Mouse (Mus musculus) frontal cortex, postnatal 14 days (tissue): Measurements from ENCODE around the gene Slk.
"Not testable (repeated sequence)": the region's sequence is repeated elsewhere in the genome, so short reads cannot be mapped to it uniquely, and the experiment has no call there.

Experiments used
- DNase-seq, 2 experiments: peaks; one replicate each; pipeline ENCODE4 v3.0.0; 2022; ENCODE audit warnings: low spot score in 2 of 2

The Slk gene

DNA sequence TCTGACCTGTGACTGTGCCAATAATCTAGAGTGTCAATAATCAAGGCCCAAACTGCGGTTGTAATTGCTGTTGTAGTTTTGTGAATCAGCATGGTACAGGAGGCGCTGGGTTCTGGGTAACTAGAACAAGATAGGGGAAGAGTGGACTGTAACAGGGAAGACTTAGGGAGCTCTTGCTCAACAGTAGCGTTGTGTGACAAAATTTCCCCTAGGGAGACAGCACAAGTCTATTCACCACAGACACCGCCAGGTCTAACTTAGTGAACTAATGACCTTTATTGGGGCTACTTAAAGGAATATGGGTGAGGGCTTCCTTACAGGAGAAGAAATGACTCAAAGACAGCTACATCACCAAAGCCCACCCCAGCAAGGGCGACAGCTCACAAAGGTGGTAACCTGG lies 9.4 kb upstream of the Slk start:
- no peak for DNase-seq

DNA sequence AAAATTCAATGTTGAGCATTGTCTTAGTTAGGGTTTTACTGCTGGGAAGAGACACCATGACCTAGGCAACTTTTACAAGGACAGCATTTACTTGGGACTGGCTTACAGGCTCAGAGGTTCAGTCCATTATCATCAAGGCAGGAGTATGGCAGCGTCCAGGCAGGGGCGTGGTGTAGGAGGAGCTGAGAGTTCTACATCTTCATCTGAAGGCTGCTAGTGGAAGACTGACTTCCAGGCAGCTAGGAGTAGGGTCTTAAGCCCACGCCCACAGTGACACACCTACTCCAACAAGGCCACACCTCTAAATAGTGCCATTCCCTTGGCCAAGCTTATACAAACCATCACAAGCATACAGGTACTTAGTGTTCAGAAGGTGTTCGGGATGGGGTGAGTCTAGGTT lies 7.5 kb upstream of the Slk start:
- not testable (repeated sequence) for DNase-seq

DNA sequence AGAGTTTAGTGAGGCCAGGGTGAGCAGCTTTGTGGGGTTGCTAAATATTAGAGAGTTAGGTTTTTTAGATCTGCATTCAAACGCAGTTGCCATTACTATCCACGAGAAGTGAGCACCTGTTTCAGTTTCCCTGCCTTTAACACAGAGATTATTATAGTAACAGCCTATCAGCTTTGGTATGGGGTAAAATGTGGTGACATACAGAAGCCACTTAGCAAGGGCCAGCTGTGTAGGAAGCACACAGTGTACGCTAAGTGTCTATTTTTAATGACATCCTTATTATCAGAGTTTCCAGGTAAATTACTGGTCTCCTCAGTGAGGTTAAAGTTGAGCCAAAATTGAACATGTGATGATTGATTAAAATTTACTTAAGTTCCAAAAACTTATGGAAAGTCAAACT lies 5.8 kb upstream of the Slk start:
- no peak for DNase-seq

DNA sequence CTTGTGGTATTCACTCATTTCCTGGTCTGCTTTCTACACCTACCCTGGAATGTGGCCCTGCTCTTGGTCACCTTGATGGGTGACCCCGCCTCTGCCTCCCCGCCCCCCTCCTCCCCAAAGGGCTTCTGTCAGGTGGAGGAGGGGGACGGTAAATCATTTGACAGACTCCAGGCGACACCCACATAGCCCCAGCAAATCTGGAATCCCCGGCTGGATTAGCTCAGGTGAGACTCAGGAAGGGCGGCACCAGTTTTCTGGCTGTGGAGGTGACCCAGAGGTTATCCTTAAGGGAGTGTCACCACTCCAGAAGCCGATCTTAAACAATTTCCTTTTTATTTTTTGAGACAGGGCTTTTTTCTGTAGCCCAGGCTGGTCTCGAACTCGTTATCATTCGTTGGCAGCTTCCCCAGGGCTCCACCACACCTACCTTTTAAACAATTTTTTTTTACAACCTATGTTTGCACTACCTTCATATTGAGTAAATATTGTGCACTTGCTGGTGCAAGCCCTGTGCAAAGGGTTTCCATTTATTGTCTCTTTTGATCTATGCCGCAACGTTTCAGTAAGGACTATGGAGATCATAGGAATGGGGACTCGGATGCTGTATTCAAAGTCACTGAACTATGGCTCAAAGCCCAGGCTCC lies 775 bp upstream of the Slk start:
- DNase-seq: no peak

DNA sequence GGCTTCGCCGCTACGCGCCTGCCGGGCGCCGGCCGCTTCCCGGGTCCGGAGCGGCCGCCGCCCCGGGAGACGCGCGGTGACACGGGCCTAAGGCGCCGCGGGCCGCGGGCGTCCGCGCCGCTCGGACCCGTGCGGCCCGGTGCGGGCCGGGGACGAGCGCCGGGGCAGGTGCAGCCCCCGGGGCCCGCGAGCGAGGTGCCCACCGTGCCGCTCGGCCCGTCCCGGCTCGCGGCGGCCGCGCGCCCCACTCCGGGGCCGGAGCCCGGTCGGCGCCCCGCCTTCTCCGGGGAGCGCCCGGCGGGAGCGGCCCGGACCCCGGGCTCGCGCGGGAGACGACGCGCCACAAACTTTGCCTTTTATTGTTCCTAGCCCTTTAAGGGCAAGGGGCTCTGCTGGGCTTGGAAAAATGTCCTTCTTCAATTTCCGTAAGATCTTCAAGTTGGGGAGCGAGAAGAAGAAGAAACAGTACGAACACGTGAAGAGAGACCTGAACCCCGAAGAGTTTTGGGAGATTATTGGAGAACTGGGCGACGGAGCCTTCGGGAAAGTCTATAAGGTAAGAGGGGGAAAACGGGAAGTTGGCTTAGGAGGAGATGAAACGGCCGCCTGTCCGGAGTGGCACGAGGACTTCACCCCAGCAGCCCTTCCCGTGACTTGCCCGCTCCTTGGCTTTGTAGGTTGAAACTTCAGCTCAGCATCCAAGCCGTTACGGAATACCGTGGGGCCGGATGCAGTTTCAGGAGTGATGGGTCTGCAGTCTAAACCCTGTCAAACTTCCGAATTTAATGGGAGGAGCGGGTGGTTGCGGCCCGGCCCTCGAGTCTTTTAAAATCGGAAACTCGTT lies 532 bp downstream of the Slk start:
- no peak for DNase-seq

DNA sequence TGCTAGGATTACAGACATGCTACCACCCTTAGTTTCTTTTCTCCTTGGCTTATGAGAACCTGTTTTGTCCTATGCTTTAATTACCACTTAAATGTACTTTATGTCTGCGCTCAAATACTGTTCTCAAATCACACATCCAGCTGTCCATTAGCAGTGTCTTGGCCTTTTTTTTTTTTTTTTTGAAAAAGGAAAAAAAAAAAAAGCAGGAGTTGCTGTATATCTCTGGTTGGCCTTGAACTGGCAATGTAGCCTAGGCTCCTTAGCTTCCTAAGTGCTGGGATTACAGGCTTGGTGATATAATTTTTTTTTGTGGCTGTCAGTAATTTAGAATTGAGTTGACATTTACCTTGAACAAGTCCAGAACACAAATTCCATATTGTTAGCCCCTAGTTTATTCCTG lies 6.3 kb downstream of the Slk start:
- DNase-seq: no peak

DNA sequence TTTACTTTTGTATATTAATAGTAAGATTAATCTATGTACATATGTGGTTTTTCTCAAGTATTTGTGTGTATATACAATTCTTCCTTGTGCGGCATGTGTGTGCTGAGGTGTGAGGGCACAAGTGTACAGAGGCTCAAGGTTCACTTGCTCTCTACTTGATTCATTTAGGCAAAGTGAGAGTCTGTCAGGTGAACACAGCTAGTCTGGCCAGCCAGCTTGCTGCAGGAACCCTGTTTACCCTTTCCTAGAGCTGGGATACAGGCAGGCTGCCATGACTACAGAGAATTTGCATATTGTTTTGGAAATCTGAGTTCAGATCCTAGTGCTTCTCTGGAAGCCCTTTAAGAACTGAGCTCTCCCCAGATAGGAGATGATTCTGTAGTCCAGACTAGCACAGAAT lies 7.5 kb downstream of the Slk start:
- no peak for DNase-seq

DNA sequence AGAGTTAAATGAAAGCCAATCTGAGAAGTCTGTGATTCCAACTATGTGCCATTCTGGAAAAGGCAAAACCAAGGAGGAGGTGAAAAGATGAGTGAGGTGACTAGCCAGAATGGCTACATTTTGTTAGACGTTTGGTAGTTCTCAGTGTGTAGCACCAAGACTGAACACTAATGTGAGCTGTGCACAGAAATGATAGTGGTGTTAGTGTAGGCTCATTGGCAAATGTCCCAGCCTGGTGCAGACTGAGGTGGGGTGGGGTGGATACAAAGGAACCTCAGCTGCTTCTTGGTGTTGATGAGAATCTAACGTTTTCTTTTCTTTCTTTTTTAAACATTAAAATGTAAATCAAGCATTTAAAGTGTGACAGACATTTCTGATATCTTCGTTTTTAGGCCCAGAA lies 29.0 kb downstream of the Slk start:
- DNase-seq: no peak

DNA sequence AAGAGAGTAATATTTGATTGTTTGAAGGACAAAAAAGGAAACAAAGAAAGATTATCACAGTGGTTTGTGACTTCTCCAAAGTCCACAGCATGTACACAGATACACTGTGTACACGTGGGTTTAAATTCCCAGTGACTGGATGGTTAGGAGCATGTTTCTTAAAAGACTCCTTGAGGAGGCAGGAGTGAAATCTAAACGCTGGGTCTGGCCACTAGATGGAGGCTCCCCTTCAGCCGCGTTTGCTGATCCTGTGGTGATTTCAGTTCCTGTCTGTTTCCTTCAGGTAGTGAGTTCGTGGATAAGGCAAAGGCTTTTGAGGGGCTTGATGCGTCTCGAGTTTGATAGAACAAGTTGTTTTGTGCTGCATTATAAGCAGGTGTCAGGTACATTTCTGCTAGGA lies 34.0 kb downstream of the Slk start:
- no peak for DNase-seq

DNA sequence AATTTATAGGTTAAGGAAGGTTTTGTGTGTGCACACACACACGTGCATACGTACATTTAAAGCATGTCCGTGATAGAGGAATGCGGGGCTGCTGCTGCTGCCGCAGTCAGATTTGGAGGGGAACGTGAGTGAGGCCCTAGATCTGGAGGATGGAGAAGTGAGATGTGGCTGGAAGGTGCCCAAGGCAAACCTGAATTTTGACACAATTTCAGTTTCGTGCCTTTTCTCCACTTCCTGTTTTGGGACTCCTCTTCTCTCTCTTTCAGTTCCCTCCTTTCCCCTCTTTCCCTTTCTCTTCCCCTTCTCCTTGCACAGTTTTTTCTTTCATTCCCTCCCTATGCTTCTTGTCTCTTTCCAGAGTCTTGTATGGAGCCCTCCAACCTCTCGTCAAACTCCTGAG lies 42.0 kb downstream of the Slk start:
- no peak for DNase-seq

DNA sequence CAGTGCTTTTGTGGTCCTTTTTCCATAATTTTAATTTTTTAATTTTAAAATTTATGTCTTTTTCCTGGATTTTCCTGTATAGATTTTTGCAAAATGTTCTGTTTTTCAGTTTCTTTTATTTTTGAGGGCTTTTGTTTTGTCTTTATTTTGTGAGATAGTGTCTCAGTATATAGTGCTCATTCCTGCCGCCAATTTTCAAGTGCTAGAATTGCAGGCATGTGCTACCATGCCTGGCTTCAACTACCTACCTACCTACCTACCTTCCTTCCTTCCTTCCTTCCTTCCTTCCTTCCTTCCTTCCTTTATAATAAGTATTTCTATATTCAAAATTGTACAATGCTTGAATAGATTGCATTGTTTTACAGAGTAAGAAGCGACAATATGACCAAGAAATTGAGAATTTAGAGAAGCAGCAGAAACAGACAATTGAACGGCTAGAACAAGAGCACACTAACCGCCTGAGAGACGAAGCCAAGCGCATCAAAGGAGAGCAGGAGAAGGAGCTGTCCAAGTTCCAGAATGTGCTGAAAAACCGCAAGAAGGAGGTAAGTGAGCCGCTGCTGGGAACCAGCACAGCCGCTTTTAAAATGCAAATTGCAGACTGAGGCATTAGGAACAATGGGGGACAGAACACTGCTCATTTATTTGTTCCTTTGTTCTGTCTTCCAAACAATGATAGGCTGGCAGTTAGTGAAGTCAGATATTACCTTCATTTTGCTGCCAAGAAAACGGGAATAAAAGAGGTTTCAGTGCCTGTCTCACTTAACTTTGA lies 45.6 kb downstream of the Slk start:
- DNase-seq: no peak

DNA sequence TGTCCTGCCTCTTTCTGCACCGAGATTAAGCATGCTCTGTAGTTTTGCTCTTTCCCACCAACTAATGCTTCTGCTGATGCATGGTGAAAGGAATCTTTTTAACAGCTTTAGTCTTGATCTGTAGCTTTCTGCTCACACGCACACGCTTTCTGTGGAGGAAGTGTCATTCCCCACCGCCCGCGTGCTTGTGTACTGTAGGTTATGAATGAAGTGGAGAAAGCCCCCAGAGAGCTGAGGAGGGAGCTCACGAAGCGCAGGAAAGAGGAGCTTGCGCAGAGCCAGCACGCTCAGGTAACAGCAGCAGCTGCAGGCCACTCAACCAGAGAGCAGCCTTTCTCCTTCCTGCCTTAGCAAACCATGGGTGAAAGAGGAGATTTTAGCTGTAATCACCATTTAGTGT lies 48.0 kb downstream of the Slk start:
- DNase-seq: no peak

DNA sequence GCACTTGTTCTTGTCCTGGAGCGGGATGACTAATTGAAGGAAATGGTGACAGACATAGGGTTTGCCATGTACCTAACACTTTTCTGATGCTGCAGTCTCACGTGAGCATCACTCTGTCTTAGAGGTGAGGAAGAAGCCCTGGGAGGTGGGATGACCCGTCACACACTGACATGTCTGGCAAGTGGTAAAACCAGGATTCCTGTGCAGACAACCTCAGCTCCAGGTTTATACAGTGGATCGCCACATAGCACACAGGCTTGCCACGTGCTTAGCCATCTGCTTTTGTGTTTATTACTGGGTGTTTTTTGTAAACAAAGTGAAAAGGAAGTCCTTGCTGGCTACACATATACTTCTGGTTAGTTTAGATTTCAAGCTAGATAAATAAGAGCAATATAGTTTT lies 49.6 kb downstream of the Slk start:
- no peak for DNase-seq

DNA sequence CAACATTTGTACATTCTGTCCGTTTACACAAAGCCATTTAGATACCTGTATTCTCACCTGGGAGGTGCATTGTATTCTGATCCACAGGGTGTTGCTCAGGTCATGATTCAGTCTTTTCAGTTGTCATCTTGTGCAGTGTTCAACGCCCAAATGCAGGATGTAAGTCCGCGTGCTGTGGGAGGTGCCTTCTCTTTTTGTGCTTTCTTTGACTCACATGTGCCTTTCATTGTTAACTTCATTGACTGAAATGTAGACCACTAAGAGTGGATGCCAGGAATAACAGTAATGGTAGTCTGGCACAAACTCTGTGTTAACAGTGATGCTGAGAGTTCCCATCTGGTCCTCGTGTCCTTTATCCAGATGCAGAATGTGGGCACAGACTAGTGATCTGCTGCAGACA lies 50.9 kb downstream of the Slk start:
- no peak for DNase-seq

DNA sequence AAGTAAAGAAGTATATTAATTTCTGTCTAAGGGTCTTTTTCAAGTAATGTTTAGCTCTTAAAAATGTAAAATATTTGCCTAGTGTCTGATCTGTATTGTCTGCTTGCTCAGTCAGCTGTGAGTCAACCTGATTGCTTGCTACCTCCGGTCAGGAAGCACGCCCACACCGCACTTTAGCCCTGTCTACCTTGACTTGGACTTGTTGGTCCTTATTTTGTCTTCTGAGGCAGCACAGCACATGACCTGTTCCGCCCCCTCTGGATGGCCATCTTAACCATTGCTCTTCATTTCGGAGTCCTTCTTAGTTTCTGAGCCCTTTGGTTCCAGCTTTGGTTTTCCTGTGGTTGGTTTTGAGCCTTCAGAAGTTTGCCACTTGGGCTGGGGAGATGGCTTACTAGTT lies 52.3 kb downstream of the Slk start:
- no peak for DNase-seq

DNA sequence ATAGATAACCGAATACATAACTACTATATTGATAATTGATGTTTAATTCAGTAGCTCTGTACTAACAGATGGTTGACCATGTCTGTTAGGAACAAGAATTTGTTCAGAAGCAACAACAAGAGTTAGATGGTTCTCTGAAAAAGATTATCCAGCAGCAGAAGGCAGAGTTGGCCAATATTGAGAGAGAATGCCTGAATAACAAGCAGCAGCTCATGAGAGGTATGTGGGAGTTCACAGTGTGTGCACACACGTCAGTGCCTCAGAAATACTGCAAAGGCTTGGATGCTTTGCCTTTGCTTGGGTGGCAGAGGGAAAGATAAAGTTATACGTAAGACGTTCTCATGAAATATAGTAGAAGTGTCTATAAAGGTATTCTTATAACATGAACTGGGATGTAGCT lies 55.9 kb downstream of the Slk start:
- no peak for DNase-seq

DNA sequence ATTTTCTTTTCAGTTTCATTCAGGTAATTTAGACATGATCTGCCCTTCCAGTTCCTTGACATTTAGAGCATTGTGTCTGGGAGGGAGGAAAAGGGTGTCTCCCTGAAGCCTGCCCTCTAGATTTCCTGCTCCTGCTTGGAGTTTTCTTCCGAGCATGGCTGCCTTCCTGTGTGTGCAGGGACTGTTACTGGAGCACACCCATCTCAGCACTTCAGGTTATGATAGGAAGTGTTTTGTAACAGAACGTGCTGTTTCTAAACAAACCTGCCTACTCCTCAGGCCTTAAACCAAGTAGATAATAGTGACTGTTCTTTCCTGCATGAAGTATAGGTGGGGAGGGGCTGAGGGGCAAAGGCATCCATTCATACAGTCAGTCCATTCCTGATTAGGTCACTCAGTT lies 64.4 kb downstream of the Slk start:
- DNase-seq: no peak

DNA sequence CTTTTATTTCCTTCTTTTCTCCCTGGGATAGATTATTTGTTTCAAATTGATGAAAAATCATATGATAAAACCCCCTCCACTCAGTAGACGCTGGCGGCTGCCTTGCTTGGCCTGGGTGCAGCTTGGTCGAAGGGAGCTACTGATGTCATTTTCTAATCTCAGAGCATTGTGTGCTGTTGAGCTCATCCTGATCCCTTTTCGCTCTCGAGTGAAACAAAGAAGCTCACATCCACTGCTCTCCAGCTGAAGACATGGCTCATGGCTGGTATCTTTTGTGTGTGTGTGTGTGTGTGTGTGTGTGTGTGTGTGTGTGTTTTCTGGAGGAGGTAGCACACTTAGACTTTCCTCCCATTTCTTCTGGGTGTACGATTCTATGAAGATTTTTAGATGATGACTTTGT lies 66.1 kb downstream of the Slk start:
- DNase-seq: no peak

DNA sequence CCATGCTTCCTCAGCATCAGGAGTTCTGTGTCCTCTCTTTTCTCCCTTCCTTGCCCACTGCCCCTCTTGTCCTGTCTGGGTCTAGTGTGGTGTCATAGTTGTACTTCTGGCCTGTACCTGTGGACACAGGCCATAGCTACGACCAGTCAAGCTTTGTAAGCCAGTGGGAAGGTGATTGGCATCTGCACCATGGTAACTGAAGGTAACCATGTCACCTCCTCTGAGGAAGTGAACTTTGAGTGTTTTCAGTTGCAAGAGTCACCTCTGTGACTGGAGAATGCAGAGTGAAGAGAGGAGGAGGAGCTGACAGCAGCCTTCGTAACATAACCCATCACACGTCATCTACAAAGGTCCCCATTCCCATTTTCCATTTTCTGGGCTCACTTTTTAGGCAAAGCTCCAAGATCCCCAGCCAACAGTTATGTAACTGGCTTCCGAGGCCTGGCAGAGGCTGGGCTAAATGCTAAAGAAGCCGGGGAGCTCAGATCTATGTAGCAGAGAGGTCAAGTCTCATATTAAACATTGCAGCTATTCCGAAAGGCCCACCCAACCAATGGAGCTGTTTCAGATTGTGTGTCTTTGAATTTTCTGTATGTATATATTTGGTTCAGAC lies 67.1 kb downstream of the Slk start:
- no peak for DNase-seq

DNA sequence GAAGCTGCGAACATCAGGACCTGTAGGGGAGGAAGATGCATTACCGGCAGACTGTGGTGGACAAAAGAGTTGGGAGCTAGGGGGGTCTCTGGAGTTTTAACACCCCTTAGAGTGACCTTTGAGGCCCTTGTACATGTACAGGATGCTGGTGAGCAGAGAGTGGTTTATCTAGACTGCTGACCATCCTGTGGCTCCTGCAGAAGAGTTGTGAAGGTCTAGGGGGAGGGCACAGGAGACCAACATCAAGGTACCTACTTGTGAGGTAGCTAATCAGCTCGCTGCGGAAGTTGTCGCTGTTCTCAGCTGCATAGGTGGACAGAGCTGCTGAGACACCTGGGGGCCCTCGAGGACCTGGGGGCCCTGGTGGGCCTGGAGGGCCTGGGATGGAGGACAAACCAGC lies 69.6 kb downstream of the Slk start:
- DNase-seq: no peak

DNA sequence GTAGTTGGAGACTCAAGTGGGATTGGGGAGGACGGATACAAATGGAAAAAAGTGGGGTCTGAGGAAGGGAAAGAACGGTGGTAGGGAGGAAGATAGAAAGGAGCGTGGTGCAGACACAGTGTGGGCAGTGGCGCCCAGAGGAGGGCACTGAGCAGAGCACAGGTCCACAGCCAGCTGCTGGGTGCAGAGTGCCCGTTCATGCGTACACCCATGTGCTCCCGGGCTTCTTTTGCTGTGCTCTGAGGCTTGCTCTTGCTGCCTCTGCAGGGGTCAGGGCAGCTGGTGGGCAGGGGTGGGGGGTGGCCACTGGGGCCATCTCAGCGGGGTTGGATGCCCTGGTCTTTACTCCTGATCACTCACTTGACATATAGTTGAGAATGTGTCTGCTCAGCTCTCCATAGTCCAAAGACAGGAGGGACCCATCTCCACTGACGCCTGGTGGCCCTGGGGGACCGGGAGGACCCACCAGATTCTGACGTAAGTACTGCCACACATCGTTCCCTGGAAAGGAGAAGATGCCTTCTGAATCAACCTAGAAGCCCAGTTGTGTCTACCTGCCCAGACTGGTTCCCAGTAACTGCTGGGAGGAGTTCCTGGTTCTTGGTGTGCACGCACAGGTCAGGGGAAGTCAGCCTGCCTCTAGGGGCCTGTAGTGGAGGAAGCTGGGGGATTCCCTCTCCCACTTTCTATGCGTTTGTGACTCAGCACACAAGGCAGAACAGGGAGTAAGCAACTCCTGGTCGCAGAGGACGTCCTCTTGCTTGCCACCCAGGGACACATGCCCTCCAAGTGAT lies 71.1 kb downstream of the Slk start:
- DNase-seq: no peak

DNA sequence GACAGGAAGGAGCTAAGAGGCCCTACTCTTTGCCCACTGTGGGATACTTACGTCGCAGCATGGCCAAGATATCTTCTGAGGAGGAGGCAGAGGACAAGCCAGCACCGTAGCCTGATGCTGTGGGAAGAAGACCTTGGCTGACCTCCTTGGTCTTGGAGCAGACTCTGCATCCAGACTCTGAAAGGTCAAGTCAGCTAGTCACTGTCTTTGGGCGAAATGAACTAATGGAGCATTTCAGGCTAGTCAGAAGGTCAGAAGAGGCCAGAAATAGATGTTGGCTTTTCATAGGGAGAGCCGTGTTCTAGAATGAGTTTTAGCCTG lies 71.6 kb downstream of the Slk start:
- DNase-seq: no peak
